Mouse (Mus musculus): ENCODE measurements around the gene Setd7. TPM values are rescaled to one million over a fixed set of nuclear protein-coding genes. Genes with fewer than 3 reads are reported as not detected.

Gene Setd7
- polyA plus RNA-seq (2016; fragmentation: Nextera tagmentation; extraction: Ambion mirVana) = 2.8 TPM in 2 replicates

DNA sequence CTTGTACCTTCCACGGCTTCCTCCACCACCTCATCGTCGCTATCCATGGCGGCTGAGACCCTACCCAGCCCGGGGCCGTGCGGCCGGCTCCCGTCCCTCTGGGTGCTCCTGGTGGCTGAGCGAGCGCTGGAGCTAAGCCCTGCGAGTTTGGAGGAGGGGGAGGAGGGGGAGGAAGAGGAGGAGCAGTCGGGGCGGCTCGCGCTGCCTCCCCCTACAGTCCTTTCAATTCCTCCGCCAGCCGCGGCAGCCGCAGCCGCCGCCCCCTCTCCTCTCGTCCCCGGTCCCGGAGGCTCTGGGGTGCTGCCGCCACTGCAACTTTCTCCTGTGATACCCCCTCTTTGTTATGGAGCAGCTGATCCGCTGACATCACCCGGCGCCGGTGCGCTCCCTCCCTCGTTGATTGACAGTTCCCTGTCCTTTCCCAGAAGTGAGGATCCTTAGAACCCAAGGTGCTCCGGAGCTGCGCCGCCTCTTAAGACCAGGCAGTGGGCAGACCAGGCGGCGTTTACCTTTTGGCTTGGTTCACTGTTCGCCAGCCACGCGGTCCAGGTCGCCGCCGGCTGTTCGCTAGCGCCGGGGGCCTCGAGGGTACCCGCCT is at the start of gene Setd7:
Gene Setd7 (minus strand): TSS at position 369 of the 598 bp plus-strand sequence.
- Histone ChIP-seq H3K4me1 (peaks cover 31% of the 10 kb centered on the region), H3K36me3 (peaks cover 7% of the 10 kb centered on the region), H3K27me3 (ENCODE audit: low read depth, poor library complexity, severe bottlenecking) (peaks cover 12% of the 10 kb centered on the region), H3K27ac (replicated peaks) (peak within 1 kb of the TSS; percentile 98), H3K4me3 (peak within 1 kb of the TSS; percentile 89), H3K9me3 (replicated peaks) (no peaks in the 10 kb centered on the region)
- under 1% methylated on average over 47 of the region's 48 CpGs for WGBS
- DNase-seq (ENCODE audit: low spot score) = peak; percentile 85

DNA sequence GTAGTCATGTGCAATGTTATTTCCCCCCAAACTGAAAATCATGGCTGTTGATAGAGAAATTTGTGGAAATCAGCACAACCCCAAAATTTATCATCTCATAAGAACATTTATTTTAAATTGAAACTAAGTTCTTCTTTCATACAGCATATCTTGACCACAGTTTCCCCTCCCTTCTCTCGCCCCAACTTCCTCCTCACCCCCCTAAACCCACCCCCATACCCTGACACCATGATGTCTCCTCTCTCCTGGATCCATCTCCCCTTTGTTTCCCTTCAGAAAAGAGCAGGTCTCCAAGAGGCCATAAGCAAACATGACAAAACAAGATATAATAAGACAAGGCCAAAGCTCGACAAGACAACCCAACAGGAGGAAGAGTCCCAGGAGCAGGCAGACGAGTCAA is 43.8 kb upstream of the Setd7 start:
- H3K27ac ChIP-seq (replicated peaks) = no peak overlapping the region
- H3K9me3 ChIP-seq (replicated peaks) = no peaks in the 10 kb centered on the region
- no peaks in the 10 kb centered on the region for H3K36me3 ChIP-seq
- no peaks in the 10 kb centered on the region for H3K27me3 ChIP-seq (ENCODE audit: low read depth, poor library complexity, severe bottlenecking)
- DNase-seq (ENCODE audit: low spot score) = no peak
- H3K4me1 ChIP-seq = no peaks in the 10 kb centered on the region
- H3K4me3 ChIP-seq = no peak overlapping the region
- WGBS = 90% methylated on average over 3 of the region's 3 CpGs

DNA sequence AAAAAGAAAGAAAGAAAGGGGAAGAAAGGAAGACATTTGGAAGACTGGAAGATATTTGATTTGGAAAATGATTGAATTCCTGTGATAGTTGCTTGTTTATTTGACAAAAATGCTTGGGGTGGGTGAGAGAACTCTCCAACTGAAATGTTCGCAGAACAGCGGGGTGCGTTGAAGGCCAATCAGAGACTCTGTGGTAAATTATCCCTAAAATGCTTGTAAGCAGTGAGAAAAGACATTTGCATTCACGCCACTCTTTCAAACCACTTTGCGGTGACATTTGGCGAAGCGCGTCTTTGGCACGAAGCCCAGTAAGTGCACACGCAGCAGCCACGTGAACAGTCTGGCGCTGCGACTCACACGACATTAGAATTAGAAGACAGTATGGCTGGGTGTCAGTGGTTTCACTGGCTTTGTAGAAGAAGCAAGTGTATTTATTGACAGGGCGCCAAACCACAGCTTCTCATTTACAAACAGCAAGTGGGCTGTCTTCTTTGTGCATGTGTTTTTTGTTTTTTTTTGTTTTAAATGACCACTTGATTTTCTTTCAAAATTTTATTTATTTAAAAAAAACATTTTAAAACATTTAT is 43.1 kb upstream of the Setd7 start:
- no peak overlapping the region for H3K4me3 ChIP-seq
- H3K27ac ChIP-seq (replicated peaks) = no peak overlapping the region
- WGBS = 95% methylated on average over 15 of the region's 15 CpGs
- H3K4me1 ChIP-seq = peaks cover 4% of the 10 kb centered on the region; the same call in 1 of the 2 replicates
- no peaks in the 10 kb centered on the region for H3K36me3 ChIP-seq
- H3K9me3 ChIP-seq (replicated peaks) = no peaks in the 10 kb centered on the region
- DNase-seq (ENCODE audit: low spot score) = no peak
- no peaks in the 10 kb centered on the region for H3K27me3 ChIP-seq (ENCODE audit: low read depth, poor library complexity, severe bottlenecking)

DNA sequence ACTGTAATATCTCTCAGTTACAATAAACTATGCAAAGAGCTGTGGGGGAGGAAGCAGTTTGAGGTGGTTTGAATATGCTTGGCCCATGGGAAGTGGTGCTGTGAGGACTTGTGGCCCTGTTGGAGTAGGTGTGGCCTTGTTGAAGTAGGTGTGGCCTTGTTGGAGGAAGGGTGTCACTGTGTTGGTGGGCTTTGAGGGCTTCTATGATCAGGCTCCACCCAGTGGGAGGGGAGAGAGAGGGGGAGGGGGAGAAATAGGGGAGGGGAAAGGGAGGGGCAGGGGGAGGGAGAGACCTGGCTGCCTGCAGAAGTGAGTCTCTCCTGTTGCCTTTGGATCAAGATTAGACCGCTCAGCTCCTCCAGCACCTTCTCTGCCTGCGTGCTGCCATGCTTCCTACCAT is 40.8 kb upstream of the Setd7 start:
- H3K4me1 ChIP-seq = peaks cover 4% of the 10 kb centered on the region; the same call in 1 of the 2 replicates
- no peak for DNase-seq (ENCODE audit: low spot score)
- H3K36me3 ChIP-seq = no peaks in the 10 kb centered on the region
- H3K9me3 ChIP-seq (replicated peaks) = no peaks in the 10 kb centered on the region
- whole genome bisulfite sequencing = 85% methylated on average over 2 of the region's 2 CpGs
- no peaks in the 10 kb centered on the region for H3K27me3 ChIP-seq (ENCODE audit: low read depth, poor library complexity, severe bottlenecking)
- no peak overlapping the region for H3K4me3 ChIP-seq
- no peak overlapping the region for H3K27ac ChIP-seq (replicated peaks)

DNA sequence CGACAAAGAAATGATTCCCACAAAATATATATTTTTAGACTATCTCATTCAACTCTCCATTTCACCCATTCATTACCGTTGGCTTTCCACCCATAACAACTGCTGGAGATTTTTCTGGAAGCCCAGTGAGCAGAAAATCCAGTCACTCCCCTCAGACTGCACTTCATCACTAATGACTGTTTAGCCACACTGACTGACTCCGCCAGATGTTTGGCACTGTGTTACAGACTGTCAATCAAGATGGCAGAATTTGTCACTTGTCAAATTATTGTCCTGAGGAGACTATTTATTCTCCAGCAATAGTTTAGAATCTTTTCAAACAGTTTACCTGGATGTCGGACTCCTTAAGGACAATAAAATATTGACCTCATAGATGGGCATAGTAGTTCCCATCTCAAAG is 40.0 kb upstream of the Setd7 start:
- DNase-seq (ENCODE audit: low spot score) = no peak
- WGBS = 92% methylated on average over 4 of the region's 4 CpGs

DNA sequence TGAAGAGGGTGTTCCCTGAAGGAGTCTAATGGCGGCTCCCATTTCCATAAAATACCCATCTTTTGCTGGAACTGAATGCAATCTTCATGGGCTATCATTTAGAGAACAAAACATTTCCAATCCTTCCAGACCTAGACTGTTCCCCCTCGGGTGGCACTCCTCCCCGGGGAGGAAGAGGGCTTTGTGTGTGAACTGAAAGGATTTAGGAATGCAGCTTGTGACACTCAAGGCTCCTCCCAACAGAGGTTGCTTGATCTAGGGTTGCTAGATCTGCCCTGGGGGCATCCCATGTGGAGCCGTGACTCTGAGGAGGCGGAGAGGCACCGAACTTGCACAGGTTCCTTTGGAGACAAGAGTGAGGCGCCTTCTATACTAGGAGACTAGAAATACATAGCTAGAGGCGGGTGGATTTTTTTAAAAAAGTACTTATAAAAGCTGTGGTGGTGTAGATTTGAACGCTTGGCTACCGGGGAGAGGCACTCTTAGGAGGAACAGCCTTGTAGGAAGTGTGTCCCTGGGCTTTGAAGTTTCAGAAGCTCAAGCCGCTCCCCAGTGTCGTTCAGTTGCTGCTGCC is 38.5 kb upstream of the Setd7 start:
- Histone ChIP-seq H3K27ac (replicated peaks) (no peak overlapping the region), H3K9me3 (replicated peaks) (no peaks in the 10 kb centered on the region), H3K4me1 (peaks cover 4% of the 10 kb centered on the region; the same call in 1 of the 2 replicates), H3K36me3 (no peaks in the 10 kb centered on the region), H3K4me3 (no peak overlapping the region), H3K27me3 (ENCODE audit: low read depth, poor library complexity, severe bottlenecking) (no peaks in the 10 kb centered on the region)
- 67% methylated on average over 12 of the region's 12 CpGs for WGBS
- DNase-seq (ENCODE audit: low spot score) = no peak

More for the DNA sequence above, 40.0 kb upstream of the Setd7 start:
- no peaks in the 10 kb centered on the region for H3K9me3 ChIP-seq (replicated peaks)
- H3K27me3 ChIP-seq (ENCODE audit: low read depth, poor library complexity, severe bottlenecking) = no peaks in the 10 kb centered on the region
- no peaks in the 10 kb centered on the region for H3K36me3 ChIP-seq
- no peak overlapping the region for H3K4me3 ChIP-seq
- H3K27ac ChIP-seq (replicated peaks) = no peak overlapping the region
- peaks cover 4% of the 10 kb centered on the region; the same call in 1 of the 2 replicates for H3K4me1 ChIP-seq

DNA sequence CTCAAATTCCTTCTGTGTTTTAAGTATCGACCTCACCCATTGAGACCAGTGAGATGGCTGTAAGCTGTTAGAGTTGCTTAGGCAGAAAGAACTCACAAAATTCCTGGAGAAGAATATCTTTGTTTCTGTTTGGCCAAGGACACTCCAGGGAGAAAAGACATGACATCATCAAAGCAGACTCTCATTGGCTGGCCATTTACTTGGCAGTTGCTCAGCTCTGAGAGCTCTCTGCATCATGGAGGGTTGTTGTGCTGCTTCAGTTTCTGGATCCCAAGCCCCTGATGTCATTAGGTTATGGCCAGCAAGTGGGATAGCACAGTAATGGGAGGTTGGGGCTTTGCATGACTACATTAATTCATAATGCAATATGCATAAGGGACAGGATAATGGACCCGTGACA is 35.9 kb upstream of the Setd7 start:
- Histone ChIP-seq H3K27ac (replicated peaks) (no peak overlapping the region), H3K27me3 (ENCODE audit: low read depth, poor library complexity, severe bottlenecking) (no peaks in the 10 kb centered on the region), H3K9me3 (replicated peaks) (no peaks in the 10 kb centered on the region), H3K4me3 (no peak overlapping the region), H3K36me3 (no peaks in the 10 kb centered on the region), H3K4me1 (peaks cover 4% of the 10 kb centered on the region; the same call in 1 of the 2 replicates)
- WGBS = 93% methylated on average over 2 of the region's 2 CpGs
- DNase-seq (ENCODE audit: low spot score) = no peak

DNA sequence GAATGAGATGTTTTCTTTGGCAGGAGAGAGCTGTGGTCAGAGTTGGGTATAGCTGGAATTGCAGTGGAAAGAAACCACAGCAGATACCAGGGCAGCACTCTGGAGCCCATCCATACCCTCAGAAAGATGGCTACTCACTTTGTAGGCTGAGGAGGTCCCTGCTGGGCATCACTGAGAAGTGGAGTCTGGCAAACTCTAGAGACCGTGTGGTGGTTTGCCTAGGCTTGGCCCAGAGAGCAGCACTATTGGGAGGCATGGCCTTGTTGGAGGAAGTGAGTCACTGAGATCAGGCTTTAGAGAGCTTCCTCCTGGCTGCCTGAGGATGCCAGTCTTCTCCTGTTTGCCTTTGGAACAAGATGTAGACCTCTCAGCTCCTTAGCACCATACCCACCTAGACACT is 32.8 kb upstream of the Setd7 start:
- Histone ChIP-seq H3K27me3 (ENCODE audit: low read depth, poor library complexity, severe bottlenecking) (no peaks in the 10 kb centered on the region), H3K4me1 (peaks cover 12% of the 10 kb centered on the region), H3K27ac (replicated peaks) (no peak overlapping the region), H3K4me3 (no peak overlapping the region), H3K36me3 (no peaks in the 10 kb centered on the region), H3K9me3 (replicated peaks) (no peaks in the 10 kb centered on the region)
- no peak for DNase-seq (ENCODE audit: low spot score)
- 86% methylated on average over 1 of the region's 1 CpGs for WGBS

DNA sequence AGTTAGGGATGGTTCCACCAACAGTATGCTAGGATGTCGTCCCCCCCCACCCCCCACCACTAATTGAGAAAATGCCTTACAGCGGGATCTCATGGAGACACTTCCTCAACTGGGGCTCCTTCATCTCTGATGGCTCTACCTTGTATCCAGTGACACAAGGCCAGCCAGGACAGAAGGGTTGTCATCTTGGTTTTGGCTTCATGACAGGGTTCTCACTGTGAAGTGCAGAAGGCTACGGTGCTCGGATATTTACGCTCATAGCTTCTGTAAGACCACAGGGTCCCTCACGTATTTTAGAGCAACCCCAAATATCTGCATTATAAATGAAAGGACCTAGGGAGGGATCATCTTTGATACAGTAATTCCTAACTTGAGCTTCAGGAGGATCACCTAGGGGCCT is 30.9 kb upstream of the Setd7 start:
- Histone ChIP-seq H3K27me3 (ENCODE audit: low read depth, poor library complexity, severe bottlenecking) (no peaks in the 10 kb centered on the region), H3K4me1 (peaks cover 18% of the 10 kb centered on the region), H3K9me3 (replicated peaks) (no peaks in the 10 kb centered on the region), H3K27ac (replicated peaks) (no peak overlapping the region), H3K36me3 (no peaks in the 10 kb centered on the region), H3K4me3 (no peak overlapping the region)
- DNase-seq (ENCODE audit: low spot score) = no peak
- WGBS = 89% methylated on average over 6 of the region's 6 CpGs

DNA sequence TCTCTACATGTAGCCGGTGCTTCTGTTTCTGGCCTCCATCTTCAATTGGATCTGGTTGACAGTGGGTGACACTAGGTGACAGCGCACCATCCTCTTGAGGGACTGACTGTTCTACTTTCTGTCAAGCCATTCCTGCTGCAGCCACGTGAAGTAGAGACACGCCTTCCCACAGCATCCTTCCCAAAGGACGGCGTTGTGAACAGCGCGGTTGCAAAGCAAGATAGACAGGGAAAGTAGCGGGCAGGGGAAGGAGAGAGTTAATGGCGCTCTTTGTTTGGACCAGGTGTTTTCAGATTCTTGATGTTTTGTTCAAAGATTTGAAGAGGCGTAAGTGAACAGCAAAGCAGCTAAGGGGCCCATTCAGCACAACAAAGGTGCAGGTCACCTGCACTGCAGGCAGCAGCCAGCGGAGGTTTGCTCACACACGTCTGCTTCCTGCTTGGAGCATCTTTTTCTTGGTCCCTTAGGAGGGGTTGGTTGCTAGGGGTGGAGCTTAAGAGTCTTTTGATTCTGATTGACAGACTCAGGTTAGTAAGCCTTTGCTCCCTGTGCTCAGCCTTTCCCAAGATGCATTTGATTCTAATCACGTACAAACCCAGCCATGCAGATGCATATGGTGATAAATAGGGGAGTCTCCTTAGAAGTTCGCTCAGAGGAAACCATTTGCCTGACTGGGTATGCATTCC is 29.7 kb upstream of the Setd7 start:
- Histone ChIP-seq H3K36me3 (no peaks in the 10 kb centered on the region), H3K27me3 (ENCODE audit: low read depth, poor library complexity, severe bottlenecking) (no peaks in the 10 kb centered on the region), H3K4me3 (peak overlapping the region; percentile 5; the same call in 1 of the 2 replicates), H3K27ac (replicated peaks) (no peak overlapping the region; the same call in 1 of the 2 replicates), H3K4me1 (peaks cover 18% of the 10 kb centered on the region), H3K9me3 (replicated peaks) (no peaks in the 10 kb centered on the region)
- WGBS = 30% methylated on average over 15 of the region's 15 CpGs
- DNase-seq (ENCODE audit: low spot score) = peak; percentile 33

DNA sequence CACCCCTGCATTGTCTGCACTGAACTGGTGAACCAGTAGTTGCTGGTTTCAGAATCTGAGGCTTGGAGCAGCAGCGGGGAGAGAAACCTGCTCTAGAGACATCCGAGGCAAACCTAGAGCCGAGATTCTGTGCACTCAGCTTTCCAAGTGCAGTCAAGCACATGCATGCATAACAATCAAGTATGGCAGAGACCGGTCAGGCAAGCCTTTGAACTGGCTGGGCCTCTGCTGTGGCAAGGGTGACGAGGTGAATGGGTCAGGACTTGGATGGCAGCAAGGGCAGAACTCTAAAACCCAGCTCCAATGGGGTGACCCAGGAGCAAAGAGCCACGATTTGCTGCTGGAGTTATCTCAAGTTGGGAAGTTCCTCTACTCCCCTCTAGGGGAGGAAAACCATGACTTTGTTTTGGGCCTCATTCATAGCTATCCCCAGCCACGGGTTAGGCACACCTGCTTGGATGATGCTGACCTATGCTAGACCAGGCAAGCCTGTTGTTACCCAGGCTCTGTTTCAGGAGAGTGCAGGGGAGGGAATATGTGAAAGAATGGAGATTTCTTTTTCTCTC is 27.1 kb upstream of the Setd7 start:
- Histone ChIP-seq H3K4me1 (peaks cover 22% of the 10 kb centered on the region), H3K27ac (replicated peaks) (no peak overlapping the region), H3K4me3 (no peak overlapping the region), H3K27me3 (ENCODE audit: low read depth, poor library complexity, severe bottlenecking) (peaks cover 12% of the 10 kb centered on the region; the same call in 1 of the 2 replicates), H3K9me3 (replicated peaks) (no peaks in the 10 kb centered on the region), H3K36me3 (no peaks in the 10 kb centered on the region)
- WGBS = 56% methylated on average over 7 of the region's 7 CpGs
- DNase-seq (ENCODE audit: low spot score) = no peak

DNA sequence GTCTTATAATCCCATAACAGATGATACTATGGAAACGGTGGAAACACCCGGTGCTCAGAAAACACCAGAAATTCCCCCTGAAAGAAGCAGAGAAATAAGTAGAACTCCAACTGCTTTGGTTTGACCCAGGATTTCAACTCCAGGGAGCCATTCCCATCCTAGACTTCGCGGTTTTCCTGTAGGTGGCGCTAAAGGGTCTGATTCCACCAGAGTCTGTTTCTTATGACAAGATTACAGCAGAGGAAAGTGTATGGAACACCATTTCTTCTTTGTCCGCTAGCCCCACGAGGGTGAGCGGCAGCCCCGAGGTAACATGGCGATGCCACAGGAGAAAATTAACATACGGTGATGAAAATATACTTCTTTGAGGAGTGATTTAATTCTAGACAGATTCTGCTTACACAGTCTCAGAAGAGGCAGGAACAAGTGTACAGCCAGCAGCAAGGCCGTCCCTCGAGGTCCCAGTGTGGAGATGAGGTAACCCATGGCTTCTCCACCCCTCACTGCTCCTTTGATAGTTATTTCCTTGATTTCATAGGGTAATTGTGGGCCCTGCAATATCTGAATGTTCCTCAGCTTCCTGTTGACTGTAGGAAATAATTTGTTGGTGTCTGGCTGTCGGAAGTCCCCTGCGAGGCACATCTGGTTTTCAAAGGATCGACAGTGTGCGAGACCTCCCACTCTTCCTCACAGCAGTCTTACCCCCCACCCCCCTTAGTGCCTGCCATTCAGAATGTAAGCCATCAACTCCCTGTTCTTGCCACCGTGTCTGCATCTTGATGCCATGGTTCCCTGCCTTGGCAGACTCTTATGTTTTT is 23.1 kb upstream of the Setd7 start:
- Histone ChIP-seq H3K4me1 (peaks cover 10% of the 10 kb centered on the region; the same call in 1 of the 2 replicates), H3K4me3 (no peak overlapping the region), H3K27ac (replicated peaks) (peak overlapping the region; percentile 61; the same call in 1 of the 2 replicates), H3K9me3 (replicated peaks) (no peaks in the 10 kb centered on the region), H3K36me3 (no peaks in the 10 kb centered on the region), H3K27me3 (ENCODE audit: low read depth, poor library complexity, severe bottlenecking) (peaks cover 12% of the 10 kb centered on the region; the same call in 1 of the 2 replicates)
- peak; percentile 78 for DNase-seq (ENCODE audit: low spot score)
- 37% methylated on average over 18 of the region's 18 CpGs for WGBS
